Mouse (Mus musculus) bone marrow, adult 2 months (tissue): ENCODE data around the gene Ints6. TPM values are rescaled to one million over a fixed set of nuclear protein-coding genes. Genes with fewer than 3 reads are reported as not detected.

Source experiments
- H3K27ac ChIP-seq: fragments of 200-500 bp; 2 replicates; pipeline ENCODE4 v1.5.1; 2012; ENCODE audit warnings: low read depth, mild to moderate bottlenecking, control low read depth, inconsistent platforms, low read length; ENCODE audit not compliant: control insufficient read depth, poor library complexity, insufficient read depth
- H3K4me1 ChIP-seq: fragments of 200-500 bp; 2 replicates; pipeline ENCODE4 v1.6.1; 2011; ENCODE audit warnings: low read length; ENCODE audit not compliant: control insufficient read depth, insufficient read depth
- H3K4me3 ChIP-seq: fragments of 200-500 bp; replicated peaks from 2 replicates; pipeline ENCODE3; 2011; ENCODE audit warnings: mild to moderate bottlenecking, low read depth, low read length, control low read depth; ENCODE audit not compliant: control insufficient read depth
- CTCF ChIP-seq: fragments of 200-500 bp; IDR thresholded peaks from 2 replicates; pipeline ENCODE4 v1.5.1; 2011; ENCODE audit warnings: low read length, control low read depth; ENCODE audit not compliant: control insufficient read depth, insufficient read depth
- POLR2A ChIP-seq: fragments of 200-500 bp; IDR thresholded peaks from 2 replicates; pipeline ENCODE4 v1.6.1; 2011; ENCODE audit warnings: low read depth, mild to moderate bottlenecking, control low read depth, low read length, borderline replicate concordance; ENCODE audit not compliant: control insufficient read depth
- WGBS: fragments of 180-500 bp; shearing (Covaris S2); methylation state at CpG from one replicate; pipeline ENCODE4 v1.1.7; 2018; 5-methylcytosine and 5-hydroxymethylcytosine counted together
- polyA plus RNA-seq: library from polyadenylated mRNA; stranded (reverse); fragments of >200 nt; gene quantifications from 2 replicates; pipeline ENCODE4 v1.2.4, GENCODE M21; 2011; ENCODE audit warnings: low replicate concordance; ENCODE audit not compliant: missing spikeins, insufficient read depth, insufficient read length

Ints6 gene
- polyA plus RNA-seq, 1 experiment, result 9.9 TPM

DNA sequence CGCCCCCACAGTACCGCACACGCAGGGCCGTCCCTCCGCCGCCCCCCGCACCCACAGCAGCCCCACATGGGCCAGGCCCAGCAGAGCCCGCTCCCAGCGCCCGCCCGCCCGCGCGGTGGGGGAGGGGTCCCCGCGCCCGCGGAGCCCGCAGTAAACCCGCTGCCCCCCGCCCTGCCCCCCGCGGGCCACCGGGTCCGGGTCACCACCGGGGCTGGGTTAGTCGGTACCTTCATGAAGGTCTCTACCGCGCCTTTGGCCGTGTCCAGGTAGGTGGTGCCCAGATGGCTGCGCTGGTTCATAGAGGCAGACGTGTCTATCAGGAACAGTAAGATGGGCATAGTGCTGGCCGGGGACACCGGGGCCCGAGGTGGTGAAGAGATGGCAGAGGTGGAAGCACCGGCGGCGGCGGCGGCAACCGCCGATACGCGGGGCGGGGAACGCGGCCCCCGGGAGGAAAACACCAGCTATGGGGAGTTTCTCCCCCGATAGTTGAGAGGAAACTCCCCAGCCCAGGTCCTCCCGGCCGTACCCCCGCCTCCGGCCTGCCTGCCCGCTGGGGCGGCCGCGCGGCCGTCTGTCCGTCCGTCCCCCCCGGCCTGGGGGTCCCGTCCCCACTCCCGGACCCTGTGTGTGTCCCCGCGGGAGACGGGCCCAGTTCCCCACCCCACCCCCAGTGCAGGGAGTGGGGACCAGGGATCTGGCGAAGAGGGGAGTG lies 491 bp downstream of the Ints6 start:
- no peaks in the 10 kb centered on the region for H3K4me1 ChIP-seq
- under 1% methylated on average over 66 of the region's 68 CpGs for WGBS
- peak overlapping the region; percentile 96 for H3K27ac ChIP-seq
- TF ChIP-seq CTCF, result no peak
- H3K4me3 ChIP-seq, result peak overlapping the region; percentile 98

DNA sequence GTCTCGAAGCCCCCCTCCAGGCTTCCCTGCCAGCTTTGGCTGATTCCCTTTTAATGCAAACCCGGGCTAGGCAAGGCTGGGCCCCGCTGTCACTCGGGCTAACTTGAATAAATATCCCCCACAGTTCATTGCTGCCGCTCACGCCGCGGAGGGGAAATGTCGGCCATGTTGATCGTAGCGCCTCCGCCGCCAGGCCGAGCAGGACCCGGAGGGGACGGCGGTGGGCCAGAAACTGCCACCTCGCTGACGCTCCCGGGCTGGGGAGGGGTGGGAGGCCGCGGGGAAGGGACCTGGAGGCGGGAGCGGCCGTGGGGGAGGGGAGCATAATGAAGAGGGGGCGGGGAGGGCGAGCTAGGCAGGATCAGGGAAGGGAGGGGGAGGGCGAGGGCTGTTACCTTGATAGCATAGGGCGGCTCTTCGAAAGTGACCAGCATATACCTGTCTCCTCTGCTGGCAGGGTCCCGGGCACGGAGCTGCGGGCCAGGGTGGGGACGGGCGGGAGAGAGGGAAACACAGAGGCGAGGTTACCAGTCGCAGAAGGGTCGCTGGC lies 1.1 kb downstream of the Ints6 start:
- Histone ChIP-seq H3K4me1 (no peaks in the 10 kb centered on the region), H3K27ac (peak overlapping the region; percentile 96), H3K4me3 (peak overlapping the region; percentile 98)
- TF ChIP-seq POLR2A (peak; percentile 66; the same call in 1 of the 2 replicates), CTCF (no peak)
- WGBS, result under 1% methylated on average over 37 of the region's 38 CpGs

DNA sequence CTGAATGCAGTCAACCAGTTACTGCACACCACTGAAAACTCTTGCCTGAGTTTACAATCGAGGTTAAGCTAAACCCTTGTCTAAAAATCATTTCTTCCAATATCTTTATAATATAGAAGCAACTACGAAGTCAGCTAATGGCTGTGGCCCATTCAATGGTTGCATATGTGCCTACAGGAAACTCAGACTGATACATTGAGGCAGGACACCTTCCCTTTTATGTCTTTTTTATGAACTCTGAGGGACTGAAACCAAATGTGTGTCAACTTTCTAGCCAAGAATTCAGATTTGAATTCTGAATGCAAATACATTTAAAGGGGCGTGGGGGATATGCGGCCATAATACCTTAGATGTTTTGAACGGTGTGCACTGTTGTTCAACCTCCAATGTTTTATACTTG lies 2.3 kb downstream of the Ints6 start:
- no peak overlapping the region for H3K27ac ChIP-seq
- H3K4me1 ChIP-seq, result no peaks in the 10 kb centered on the region
- no peak for TF ChIP-seq POLR2A
- TF ChIP-seq CTCF, result no peak
- H3K4me3 ChIP-seq, result no peak overlapping the region
- 89% methylated on average over 5 of the region's 5 CpGs for WGBS

DNA sequence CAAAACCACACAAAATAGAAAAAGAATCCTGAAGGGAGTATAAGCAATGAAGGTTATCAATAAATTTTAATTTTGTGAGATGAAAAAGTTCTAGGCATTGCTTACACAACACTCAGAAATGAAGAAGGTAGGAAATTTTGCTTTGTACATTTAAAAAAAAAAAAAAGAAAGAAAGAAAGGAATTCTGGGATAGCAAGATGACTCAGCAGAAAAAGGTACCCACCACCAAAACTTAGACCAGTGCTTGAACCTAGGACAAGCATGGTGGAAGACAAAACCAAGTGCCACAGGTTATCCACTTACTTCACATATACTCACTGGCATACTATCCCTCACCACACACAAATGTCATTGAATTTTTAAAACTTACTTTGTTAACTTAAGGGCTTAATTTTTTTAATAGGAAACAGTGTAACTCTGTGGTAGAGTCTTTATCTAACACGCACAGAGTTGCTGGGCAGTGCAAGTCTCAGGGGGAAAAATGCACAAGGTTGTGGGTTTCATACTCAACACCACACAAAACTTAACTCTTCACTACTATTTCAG lies 5.8 kb downstream of the Ints6 start:
- WGBS, result 66% methylated on average over 1 of the region's 1 CpGs
- no peaks in the 10 kb centered on the region; the same call in 1 of the 2 replicates for H3K4me1 ChIP-seq
- H3K27ac ChIP-seq, result no peak overlapping the region

DNA sequence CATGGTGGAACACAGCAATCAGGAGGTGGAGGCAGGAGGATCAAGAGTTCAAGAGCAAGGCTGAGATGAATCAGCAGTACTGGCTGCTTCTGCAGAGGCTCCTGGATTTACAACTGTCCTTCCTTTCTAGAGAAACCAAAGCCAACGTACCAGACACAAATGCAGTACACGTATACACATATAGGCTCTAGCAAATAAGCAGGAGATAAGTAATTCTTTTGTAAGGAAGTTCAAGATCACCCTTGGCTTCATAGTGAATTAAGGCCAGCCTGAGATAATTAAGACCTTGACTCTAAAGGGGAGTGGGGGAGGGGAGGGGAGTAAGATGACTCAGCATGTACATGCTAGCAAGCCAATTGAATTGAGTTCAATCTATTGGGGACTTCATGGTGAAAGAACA lies 9.5 kb downstream of the Ints6 start:
- H3K27ac ChIP-seq, result no peak overlapping the region
- no peak overlapping the region for H3K4me3 ChIP-seq
- no peaks in the 10 kb centered on the region; the same call in 1 of the 2 replicates for H3K4me1 ChIP-seq
- 63% methylated on average over 2 of the region's 2 CpGs for WGBS
- TF ChIP-seq CTCF, result no peak
- TF ChIP-seq POLR2A, result no peak

More for the DNA sequence above, 5.8 kb downstream of the Ints6 start:
- TF ChIP-seq CTCF, result no peak
- TF ChIP-seq POLR2A, result no peak
- no peak overlapping the region for H3K4me3 ChIP-seq

DNA sequence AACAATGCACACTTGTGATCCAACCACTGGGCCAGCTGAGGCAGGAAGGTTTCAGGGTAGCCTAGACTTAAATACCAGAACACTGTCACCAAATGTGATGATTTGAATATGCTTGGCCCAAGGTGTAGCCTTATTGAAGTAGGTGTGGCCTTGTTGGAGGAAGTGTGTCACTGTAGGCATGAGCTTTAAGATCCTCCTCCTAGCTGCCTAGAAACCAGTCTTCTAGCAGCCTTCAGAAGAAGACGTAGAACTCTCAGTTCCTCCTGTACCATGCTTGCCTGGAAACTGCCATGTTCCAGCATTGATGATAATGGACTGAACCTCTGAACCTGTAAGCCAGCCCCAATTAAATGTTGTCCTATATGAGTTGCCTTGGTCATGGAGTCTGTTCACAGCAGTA lies 25.3 kb downstream of the Ints6 start:
- Histone ChIP-seq H3K4me1 (no peaks in the 10 kb centered on the region), H3K27ac (no peak overlapping the region), H3K4me3 (no peak overlapping the region)
- no peak for TF ChIP-seq POLR2A
- no peak for TF ChIP-seq CTCF
- WGBS, result 66% methylated on average over 1 of the region's 1 CpGs

DNA sequence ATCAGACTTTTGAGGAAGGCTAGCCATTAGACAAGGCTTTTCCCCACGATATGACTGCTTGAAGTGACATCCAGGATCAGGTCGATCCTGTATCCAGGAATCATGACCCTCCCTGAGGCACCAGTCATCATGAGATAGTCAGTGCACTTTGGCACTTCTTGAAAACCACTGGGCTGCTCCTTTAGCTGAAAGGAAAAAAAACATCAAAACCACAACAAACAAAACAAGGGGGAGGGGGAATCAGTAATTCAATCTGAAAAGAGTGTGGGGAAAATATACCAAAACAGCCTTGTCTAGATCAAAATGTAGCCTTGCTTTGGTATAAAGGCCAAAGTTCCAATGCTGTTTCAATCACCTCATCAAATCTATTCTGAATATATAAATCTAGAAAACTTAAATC lies 27.3 kb downstream of the Ints6 start:
- WGBS, result 77% methylated on average over 2 of the region's 2 CpGs
- TF ChIP-seq POLR2A, result no peak
- no peak for TF ChIP-seq CTCF
- H3K4me1 ChIP-seq, result no peaks in the 10 kb centered on the region
- H3K27ac ChIP-seq, result no peak overlapping the region
- H3K4me3 ChIP-seq, result no peak overlapping the region

DNA sequence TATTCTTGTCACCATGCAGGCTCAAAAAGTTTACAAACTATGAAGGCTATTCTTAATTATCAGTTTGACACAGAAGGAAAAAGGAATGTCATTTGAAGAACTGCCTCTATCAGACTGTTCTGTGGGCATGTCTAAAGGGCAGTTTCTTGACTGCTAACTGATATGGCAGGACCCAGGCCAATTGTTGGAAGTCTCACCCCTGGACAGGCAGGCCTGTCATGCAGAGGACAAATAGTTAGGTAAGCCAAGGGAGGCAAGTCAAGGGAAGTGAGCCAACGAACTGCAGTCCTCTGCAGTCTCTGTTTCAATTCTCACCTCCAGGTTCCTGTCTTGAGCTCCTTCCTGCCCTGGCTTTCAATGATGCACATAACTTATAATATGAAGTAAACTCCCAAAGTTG lies 29.1 kb downstream of the Ints6 start:
- H3K27ac ChIP-seq, result no peak overlapping the region
- 40% methylated on average over 1 of the region's 1 CpGs for WGBS
- H3K4me3 ChIP-seq, result no peak overlapping the region
- no peak for TF ChIP-seq CTCF
- TF ChIP-seq POLR2A, result no peak
- H3K4me1 ChIP-seq, result no peaks in the 10 kb centered on the region

DNA sequence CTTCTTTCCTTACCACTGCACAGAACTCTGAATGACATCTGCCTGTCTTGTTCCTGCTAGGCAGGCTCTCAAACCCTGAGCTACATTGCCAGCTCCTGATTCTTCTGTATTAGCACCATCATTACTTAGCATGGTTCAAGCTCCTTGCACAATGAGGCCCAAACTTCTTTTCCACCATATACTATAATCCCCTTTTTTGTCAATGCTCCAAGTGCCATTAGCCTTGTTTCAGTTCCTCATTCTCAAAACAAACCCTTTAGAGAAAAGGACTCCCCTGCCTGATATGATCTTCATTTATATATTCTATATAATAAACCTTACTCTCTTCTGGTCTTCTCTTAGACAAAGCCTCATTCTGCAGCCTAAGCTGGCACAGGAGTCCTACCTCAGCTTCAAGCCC lies 36.4 kb downstream of the Ints6 start:
- no peaks in the 10 kb centered on the region; the same call in 1 of the 2 replicates for H3K4me1 ChIP-seq
- no peak overlapping the region for H3K4me3 ChIP-seq
- no peak overlapping the region for H3K27ac ChIP-seq
- no peak for TF ChIP-seq CTCF
- no peak for TF ChIP-seq POLR2A
